Mouse (Mus musculus) liver, postnatal 0 days (tissue): ENCODE data around the gene Itga5. TPM values are rescaled to one million over a fixed set of nuclear protein-coding genes. Genes with fewer than 3 reads are reported as not detected.

Experiments
- ATAC-seq: fragments of 200-750 bp; cut with Nextera tagmentation; 2 replicates; pipeline ENCODE4 v1.8.0; 2017; ENCODE audit warnings: mild to moderate bottlenecking, moderate library complexity
- DNase-seq: peaks from one replicate; pipeline ENCODE4 v3.0.0-alpha.2; 2016
- H3K27ac ChIP-seq: fragments of 300-500 bp; sonication (generic); 2 replicates; pipeline ENCODE4 v1.5.1; 2014; ENCODE audit warnings: antibody characterized with exemption, moderate library complexity, mild to moderate bottlenecking, low read depth
- H3K27me3 ChIP-seq: fragments of 300-500 bp; sonication (generic); 2 replicates; pipeline ENCODE4 v1.6.1; 2014; ENCODE audit warnings: low read length, control low read depth, mixed read lengths; ENCODE audit not compliant: insufficient read depth
- H3K36me3 ChIP-seq: fragments of 300-500 bp; sonication (generic); replicated peaks from 2 replicates; pipeline ENCODE4 v1.6.1; 2014; ENCODE audit warnings: mild to moderate bottlenecking, control low read depth, low read length, moderate library complexity, mixed read lengths; ENCODE audit not compliant: insufficient read depth
- H3K4me1 ChIP-seq: fragments of 300-500 bp; sonication (generic); 2 replicates; pipeline ENCODE4 v1.6.1; 2014; ENCODE audit warnings: antibody characterized with exemption, mild to moderate bottlenecking, control low read depth; ENCODE audit not compliant: insufficient read depth
- H3K4me2 ChIP-seq: fragments of 300-500 bp; sonication (generic); 2 replicates; pipeline ENCODE4 v1.6.1; 2014; ENCODE audit warnings: low read depth, mild to moderate bottlenecking, low read length, moderate library complexity, mixed read lengths
- H3K4me3 ChIP-seq: fragments of 300-500 bp; sonication (generic); 2 replicates; pipeline ENCODE4 v1.5.1; 2014; ENCODE audit warnings: low read depth, low read length
- H3K9ac ChIP-seq: fragments of 300-500 bp; sonication (generic); replicated peaks from 2 replicates; pipeline ENCODE4 v1.6.1; 2014; ENCODE audit warnings: mild to moderate bottlenecking, moderate library complexity
- H3K9me3 ChIP-seq: fragments of 300-500 bp; sonication (generic); 2 replicates; pipeline ENCODE4 v1.6.1; 2016; ENCODE audit warnings: mild to moderate bottlenecking, control low read depth, low read length, mixed read lengths
- CTCF ChIP-seq: sonication (generic); IDR thresholded peaks from 2 replicates; pipeline ENCODE4 v1.5.1; 2016; ENCODE audit warnings: antibody characterized with exemption, low read depth
- EP300 ChIP-seq: IDR thresholded peaks from 2 replicates; pipeline ENCODE4 v1.6.1; 2016; ENCODE audit warnings: antibody characterized with exemption, low read depth, mild to moderate bottlenecking
- WGBS: fragments of 180-500 bp; shearing (Covaris S2); extraction: QIAGEN DNeasy Blood & Tissue Kit; methylation state at CpG from one replicate; pipeline ENCODE4 v1.1.7; 2014; ENCODE audit not compliant: insufficient replicate concordance; 5-methylcytosine and 5-hydroxymethylcytosine counted together
- polyA plus RNA-seq: library from polyadenylated mRNA; unstranded; fragments of >200 nt; fragmentation: Nextera tagmentation; extraction: Ambion mirVana; gene quantifications from 2 replicates; pipeline ENCODE4 v1.2.1, GENCODE M21; 2015

Itga5 gene
- polyA plus RNA-seq, 1 experiment from 2014 or later, result 16.0 TPM

DNA sequence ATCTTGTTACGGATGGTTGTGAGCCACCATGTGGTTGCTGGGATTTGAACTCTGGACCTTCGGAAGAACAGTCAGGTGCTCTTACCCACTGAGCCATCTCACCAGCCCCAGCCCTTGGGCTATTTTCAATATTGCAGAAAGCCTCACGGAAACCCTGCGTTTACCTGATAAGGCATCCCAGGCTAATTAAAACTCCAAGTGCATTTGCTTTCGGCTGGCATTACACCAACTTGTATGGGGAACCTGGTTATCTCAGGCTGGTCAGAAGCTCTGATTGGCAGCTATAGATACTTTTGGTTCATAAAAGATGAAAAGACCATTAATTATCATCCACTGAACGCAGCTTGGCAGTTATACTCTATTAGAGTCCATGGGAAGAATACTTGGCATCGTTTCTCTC lies 4.2 kb downstream of the Itga5 start:
- no peaks in the 10 kb centered on the region for H3K27me3 ChIP-seq
- no peak overlapping the region; the same call in 1 of the 2 replicates for H3K9ac ChIP-seq
- no peak overlapping the region for H3K4me3 ChIP-seq
- H3K9me3 ChIP-seq, result no peaks in the 10 kb centered on the region
- TF ChIP-seq CTCF (no peak), EP300 (peak; percentile 88)
- H3K36me3 ChIP-seq, result no peaks in the 10 kb centered on the region
- DNase-seq, result no peak
- peak overlapping the region; percentile 45 for H3K4me2 ChIP-seq
- 42% methylated on average over 6 of the region's 7 CpGs for WGBS
- peak overlapping the region; percentile 55; the same call in 1 of the 2 replicates for H3K27ac ChIP-seq
- H3K4me1 ChIP-seq, result peaks cover 62% of the 10 kb centered on the region
- ATAC-seq, result peak; percentile 22

DNA sequence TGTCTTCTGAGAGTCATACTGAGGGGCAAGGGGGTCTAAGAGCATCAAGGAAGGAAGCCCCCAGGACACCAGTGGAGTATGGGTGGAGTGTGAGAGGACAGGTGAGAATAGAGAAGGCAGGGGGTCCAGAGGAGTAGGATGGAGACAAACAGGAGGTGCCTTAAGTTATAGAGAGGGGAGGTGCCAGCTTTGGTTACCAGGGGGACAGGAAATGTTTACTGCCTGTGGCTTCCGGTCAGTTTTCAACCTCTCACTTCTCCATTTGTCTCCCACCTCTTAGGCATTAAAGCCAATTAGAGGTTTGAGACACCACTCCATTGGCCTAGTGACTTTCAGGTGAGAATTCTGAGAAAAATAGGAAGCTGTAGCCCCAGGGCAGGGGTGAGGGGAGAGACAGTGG lies 5.3 kb downstream of the Itga5 start:
- H3K27me3 ChIP-seq, result no peaks in the 10 kb centered on the region
- peaks cover 55% of the 10 kb centered on the region for H3K4me1 ChIP-seq
- H3K9ac ChIP-seq, result 0 out of 2 replicates have a peak overlapping the region, but pooled peaks have one; percentile 3
- no peak for ATAC-seq
- H3K36me3 ChIP-seq, result peaks cover 7% of the 10 kb centered on the region
- no peaks in the 10 kb centered on the region for H3K9me3 ChIP-seq
- TF ChIP-seq EP300 (no peak), CTCF (no peak)
- DNase-seq, result no peak
- peak overlapping the region; percentile 62 for H3K27ac ChIP-seq
- WGBS, result 30% methylated on average over 1 of the region's 1 CpGs
- H3K4me3 ChIP-seq, result no peak overlapping the region
- H3K4me2 ChIP-seq, result no peak overlapping the region

DNA sequence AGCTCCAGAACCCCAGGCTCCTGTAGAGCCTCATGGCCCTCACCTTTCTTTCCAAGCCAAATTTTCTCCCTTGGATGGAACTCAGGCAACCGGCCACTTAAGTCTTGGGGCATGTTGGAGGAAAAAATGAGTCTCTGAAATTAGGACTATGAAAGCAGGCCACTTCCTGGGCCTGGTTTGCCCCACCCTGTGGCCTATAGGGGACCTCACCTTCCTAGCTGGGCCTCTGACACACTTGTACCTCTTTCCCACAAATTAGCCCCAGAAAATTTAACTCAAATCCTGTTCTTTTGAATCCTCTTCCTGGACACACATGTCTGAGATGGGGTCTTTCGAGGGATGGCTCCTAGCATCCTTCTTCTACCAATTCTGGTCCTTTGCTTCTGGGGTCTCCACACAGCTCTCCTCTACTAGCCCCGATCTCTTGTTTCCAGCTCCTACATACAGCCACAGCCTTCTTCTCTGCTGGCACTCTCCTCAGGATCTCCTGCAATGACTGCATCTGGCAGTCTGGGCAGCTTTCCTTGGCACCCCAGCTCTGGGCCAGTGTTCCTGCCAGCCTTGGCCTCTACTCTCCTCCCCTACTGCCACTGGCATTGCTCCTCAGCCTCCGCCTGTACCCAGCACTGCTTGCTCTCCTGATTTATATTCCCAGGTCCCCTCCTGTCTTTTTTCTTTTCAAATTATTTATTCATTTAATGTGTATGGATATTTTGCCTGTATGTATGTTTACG lies 6.5 kb downstream of the Itga5 start:
- Histone ChIP-seq H3K27ac (no peak overlapping the region), H3K9me3 (no peaks in the 10 kb centered on the region), H3K4me3 (no peak overlapping the region), H3K4me2 (no peak overlapping the region), H3K36me3 (peaks cover 18% of the 10 kb centered on the region), H3K9ac (no peak overlapping the region), H3K27me3 (no peaks in the 10 kb centered on the region), H3K4me1 (peaks cover 53% of the 10 kb centered on the region)
- DNase-seq (no peak), ATAC-seq (no peak)
- TF ChIP-seq CTCF, result no peak
- TF ChIP-seq EP300, result no peak
- 69% methylated on average over 5 of the region's 5 CpGs for WGBS

DNA sequence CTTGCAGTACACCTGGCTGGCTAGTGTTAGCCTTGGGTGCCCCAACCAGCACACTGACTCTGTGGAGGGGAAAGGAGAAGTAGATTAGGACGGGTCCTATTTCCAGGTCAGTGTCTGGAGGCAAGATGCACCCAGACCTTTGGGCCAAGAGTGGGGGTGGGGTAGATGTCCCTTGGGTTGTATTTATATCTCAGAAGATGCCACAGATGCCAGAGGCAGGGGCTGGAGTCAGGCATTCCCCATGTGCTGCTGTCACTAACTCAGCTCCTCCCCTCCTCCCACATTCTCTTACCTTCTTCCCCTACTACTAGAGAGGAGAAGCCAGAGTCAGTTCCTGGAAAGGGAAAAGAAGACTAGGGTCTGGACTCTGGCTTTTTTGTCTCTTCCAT lies 7.4 kb downstream of the Itga5 start:
- H3K36me3 ChIP-seq, result peaks cover 27% of the 10 kb centered on the region
- H3K27me3 ChIP-seq, result no peaks in the 10 kb centered on the region
- peaks cover 44% of the 10 kb centered on the region for H3K4me1 ChIP-seq
- 0 out of 2 replicates have a peak overlapping the region, but pooled peaks have one; percentile 32 for H3K27ac ChIP-seq
- DNase-seq (no peak), ATAC-seq (no peak)
- H3K9me3 ChIP-seq, result no peaks in the 10 kb centered on the region
- 47% methylated on average over 1 of the region's 1 CpGs for WGBS
- TF ChIP-seq CTCF (no peak), EP300 (no peak)
- no peak overlapping the region for H3K9ac ChIP-seq
- H3K4me2 ChIP-seq, result no peak overlapping the region
- H3K4me3 ChIP-seq, result no peak overlapping the region

DNA sequence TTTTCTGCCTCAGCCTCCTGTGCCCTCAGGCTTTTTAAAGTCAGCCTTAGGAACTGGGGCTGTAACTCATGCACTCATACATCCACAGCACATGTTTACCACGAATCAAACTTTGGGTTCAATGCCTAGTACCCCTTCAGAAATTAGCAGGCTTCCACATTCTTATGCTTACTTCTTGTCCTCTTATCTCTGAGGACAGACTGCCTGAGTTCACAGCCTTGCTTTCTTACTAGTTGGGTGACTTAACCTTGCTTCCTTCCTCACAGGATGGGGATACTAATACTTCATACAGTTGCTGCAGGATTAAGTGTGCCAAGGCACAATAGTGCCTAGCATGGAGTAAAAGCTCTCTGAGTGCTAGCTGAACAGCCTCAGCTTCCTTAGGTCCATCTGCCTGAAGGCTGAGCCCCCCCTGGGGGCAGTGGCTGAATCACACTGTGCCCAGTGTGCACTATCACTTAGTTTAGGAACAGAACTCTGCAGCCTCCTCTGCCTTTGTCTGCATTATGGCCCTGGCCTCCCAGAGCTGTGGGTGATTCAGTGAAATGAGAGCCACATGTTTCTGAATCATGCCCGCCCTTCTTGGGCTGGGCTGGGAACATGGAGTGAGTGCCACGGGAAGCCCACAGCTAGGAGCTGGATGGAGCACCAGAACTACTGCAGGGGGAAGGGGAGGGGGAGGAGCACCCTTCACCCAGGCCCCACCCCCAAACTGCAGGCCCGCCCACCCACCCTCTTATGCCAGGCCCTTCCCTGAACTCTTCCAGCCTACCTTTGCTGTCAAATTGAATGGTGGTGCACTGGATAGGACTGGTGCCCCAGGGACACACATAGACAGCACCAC lies 8.1 kb downstream of the Itga5 start:
- H3K36me3 ChIP-seq, result peaks cover 33% of the 10 kb centered on the region
- H3K9ac ChIP-seq, result no peak overlapping the region
- H3K27ac ChIP-seq, result peak overlapping the region; percentile 32
- no peak for TF ChIP-seq EP300
- 0 out of 2 replicates have a peak, but pooled peaks have one; percentile 7 for TF ChIP-seq CTCF
- ATAC-seq, result peak; percentile 20
- no peaks in the 10 kb centered on the region for H3K27me3 ChIP-seq
- DNase-seq, result no peak
- no peak overlapping the region for H3K4me2 ChIP-seq
- 22% methylated on average over 4 of the region's 4 CpGs for WGBS
- no peak overlapping the region for H3K4me3 ChIP-seq
- H3K4me1 ChIP-seq, result peaks cover 43% of the 10 kb centered on the region
- H3K9me3 ChIP-seq, result no peaks in the 10 kb centered on the region

DNA sequence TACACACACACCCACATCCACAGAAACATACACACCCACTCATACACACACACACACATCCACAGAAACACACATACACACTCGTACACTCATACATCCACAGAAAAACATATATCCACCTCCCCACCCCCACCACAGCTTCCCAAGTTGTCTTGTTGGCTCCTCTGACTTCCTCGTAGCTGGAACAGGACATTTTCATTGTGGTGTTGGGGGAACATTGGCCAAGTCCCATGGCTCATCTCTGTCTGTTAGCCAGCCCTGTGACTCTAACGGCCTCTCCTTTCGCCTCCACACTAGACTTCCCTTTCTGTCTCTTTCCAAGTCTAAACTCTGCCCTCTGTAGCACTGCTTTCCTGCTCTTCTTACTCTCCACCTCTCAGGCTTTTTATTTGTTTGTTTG lies 8.7 kb downstream of the Itga5 start:
- H3K4me3 ChIP-seq, result no peak overlapping the region
- peak overlapping the region; percentile 20; the same call in 1 of the 2 replicates for H3K27ac ChIP-seq
- no peak overlapping the region for H3K9ac ChIP-seq
- 63% methylated on average over 4 of the region's 4 CpGs for WGBS
- no peak for ATAC-seq
- no peak overlapping the region for H3K4me2 ChIP-seq
- no peak for DNase-seq
- H3K27me3 ChIP-seq, result no peaks in the 10 kb centered on the region
- H3K9me3 ChIP-seq, result no peaks in the 10 kb centered on the region
- no peak for TF ChIP-seq EP300
- no peak for TF ChIP-seq CTCF
- H3K4me1 ChIP-seq, result peaks cover 39% of the 10 kb centered on the region
- H3K36me3 ChIP-seq, result peaks cover 40% of the 10 kb centered on the region
